Mouse (Mus musculus): Measurements from ENCODE around the gene Lhx5. TPM values are rescaled to one million over a fixed set of nuclear protein-coding genes. Genes with fewer than 3 reads are reported as not detected.

Gene Lhx5
- total RNA-seq, 2 experiments from 2014 or later: not detected

DNA sequence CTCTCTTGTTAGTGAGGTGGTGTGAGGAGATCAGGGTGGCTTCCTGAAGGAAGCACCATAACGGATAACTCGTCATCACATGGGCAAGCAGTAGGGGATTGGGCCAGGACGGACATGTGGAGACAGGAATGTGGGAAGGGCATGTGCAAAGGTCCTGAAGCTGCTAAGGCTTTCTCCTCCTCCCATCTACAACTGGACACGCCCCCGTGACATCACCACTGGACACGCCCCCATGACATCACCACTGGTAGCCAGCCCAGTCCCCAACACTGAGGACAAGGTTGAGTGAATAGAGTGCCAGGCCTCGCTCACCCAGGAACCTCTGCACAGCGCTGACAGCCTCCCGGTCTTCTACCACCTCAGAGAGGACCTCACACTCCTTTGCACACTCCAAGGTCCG is 27.6 kb downstream of the Lhx5 start:
- DNase-seq: no peak
- intact Hi-C loops (cut with DNase I): loop anchor here (5.0 kb wide), 1 partner anchor 312 kb away; no protein-coding TSS in a partner anchor

DNA sequence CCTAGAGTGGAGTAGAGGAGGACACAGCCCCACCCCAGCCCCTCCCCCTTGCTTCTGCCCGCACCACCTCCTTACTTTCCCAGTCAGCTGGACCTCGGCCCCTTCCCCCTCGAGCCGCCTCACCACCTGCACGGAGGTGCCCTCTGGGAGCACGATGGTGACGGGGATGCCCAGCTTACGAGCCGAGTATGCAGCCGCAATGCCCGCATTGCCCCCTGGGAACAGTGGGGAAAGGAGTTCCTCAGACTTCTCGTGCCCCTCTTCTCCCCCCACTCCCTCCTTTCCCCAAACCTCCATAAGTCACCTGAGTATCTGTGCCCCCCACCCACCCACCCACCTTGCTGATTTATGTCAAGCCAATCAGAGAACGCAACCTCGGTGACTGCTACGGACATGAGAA is 30.4 kb downstream of the Lhx5 start:
- DNase-seq: no peak
- intact Hi-C loops (cut with DNase I): no loop called here

GRCm38 (mm10) chr5:120464321-120464720 is 32.8 kb downstream of the Lhx5 start:
- DNase-seq: no peak
- intact Hi-C loops (cut with DNase I): no loop called here

- peak; percentile 23 to 57 for DNase-seq
- intact Hi-C loops (cut with DNase I): no loop called here
Measured at GRCm38 (mm10) chr5:120465062-120465461, 33.6 kb downstream of the Lhx5 start.

DNA sequence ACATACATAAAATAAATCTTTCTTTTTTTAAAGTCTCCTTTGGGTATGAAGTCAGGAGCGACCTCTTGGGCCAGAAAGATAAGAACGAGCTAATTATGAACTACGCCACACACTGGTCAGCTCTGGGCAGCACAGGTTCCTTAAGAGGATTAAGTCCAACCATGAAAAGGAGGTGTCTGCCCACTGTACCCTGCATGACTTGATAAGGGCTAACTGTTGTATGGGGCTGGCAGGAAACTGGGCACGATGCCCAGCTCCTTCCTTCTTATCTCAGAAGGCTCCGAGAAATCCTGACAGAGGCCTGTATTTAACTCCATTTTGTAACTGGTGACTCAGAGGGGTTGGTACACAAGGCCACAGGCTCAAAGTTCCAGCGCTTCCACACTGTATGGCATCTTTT is 34.4 kb downstream of the Lhx5 start:
- peak; percentile 64 to 83 for DNase-seq
- intact Hi-C loops (cut with DNase I): no loop called here

DNA sequence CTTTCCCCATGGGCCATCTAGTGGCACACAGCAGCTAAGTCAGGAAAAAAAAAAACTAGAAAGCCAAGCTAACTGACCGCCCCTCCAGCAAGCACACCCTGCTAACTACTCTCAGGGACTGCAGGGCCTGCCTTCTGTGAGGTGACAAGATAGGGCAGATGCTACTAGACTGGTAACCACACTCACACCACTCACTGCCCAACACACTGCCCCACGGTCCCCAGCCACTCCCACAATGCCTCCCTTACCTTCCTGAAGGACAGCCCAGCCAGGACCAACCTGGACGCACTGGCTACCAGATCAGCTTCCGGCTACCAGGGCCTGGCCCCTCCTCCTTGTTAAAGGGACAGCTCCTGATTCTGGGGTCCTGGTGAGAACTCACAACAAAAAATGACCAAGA is 35.5 kb downstream of the Lhx5 start:
- peak; percentile 51 to 55 for DNase-seq
- intact Hi-C loops (cut with DNase I): no loop called here

DNA sequence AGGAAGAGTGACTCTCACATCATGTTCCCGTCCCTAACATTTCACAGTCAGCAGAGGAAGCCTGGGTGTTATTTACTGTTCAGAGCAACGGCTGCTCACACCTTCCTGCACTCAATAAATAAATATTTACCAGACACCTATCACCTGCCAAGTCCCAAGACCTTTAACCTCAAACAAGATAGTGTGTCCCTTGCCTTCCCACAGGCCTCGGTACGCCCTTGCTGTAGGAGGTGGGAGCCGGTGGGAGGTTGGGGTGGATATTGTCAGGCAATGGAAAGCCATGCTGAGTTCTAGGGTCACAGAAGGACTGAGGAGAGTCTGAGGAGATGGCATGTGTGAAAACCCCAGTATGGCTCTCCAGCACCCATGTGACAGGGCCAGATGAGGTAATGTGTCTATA is 36.8 kb downstream of the Lhx5 start:
- no peak for DNase-seq
- intact Hi-C loops (cut with DNase I): no loop called here

DNA sequence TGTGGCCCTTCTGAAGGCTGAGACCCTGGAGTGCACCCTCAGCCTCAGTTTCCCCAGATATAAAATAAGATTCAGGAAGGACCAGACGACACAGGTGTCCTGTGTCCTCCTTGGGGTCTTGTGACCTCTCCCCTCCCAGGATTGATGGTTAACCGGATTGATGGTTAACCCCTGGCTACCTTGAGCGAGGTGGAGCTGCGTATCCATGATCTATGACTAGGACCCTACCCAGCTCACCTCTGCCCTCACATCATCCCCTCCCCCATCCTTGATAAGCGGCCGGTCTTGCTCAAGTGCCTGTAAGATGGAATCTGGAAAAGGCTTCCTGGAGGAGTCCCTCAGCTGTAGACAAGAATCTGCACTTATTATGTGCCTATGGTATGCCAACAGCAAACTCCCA is 37.3 kb downstream of the Lhx5 start:
- intact Hi-C loops (cut with DNase I): no loop called here
- no peak for DNase-seq

- DNase-seq: no peak
- intact Hi-C loops (cut with DNase I): no loop called here
Measured at GRCm38 (mm10) chr5:120471538-120471937, 40.0 kb downstream of the Lhx5 start.

- no peak for DNase-seq
- intact Hi-C loops (cut with DNase I): no loop called here
Measured at GRCm38 (mm10) chr5:120472770-120473169, 41.3 kb downstream of the Lhx5 start, which contains the start of gene Sdsl. Gene Sdsl (minus strand): TSS chr5:120472810.

DNA sequence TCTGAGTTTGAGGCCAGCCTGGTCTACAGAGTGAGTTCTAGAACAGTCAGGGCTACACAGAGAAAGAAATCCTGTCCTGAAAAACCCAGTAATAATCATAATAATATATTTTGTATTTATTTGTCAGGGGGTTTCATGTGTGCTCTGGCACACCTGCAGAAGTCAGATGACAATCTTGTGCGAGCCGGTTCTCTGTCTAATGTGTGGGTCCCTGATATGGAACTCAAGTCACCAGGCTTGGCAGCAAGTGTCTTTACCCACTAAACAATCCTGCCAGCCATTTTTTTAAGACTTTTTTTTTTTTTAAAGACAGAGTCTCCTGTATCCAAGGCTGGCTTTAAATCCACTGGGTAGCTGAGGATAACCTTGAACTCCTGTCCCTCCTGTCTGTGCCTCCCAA is 41.9 kb downstream of the Lhx5 start:
- intact Hi-C loops (cut with DNase I): no loop called here
- no peak for DNase-seq

DNA sequence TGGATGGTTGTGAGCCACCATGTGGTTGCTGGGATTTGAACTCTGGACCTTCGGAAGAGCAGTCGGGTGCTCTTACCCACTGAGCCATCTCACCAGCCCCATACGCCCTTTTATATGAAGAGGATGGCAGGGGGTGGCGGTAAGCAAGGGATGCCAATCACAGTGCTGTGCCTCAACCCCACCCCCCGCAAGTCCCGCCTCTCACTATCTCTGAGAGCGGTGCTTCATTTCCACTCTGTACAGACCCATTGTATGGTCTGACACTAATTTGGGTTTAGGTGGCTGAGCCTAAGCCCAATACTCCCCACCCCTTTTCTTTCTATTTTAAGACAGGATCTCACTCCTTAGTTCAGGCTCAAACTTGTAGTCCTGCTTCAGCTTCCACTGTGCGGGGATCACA is 44.4 kb downstream of the Lhx5 start:
- intact Hi-C loops (cut with DNase I): no loop called here

GRCm38 (mm10) chr5:120476296-120476695 is 44.8 kb downstream of the Lhx5 start, which contains the start of gene Sds:
Gene Sds (plus strand): TSS chr5:120476526.
- intact Hi-C loops (cut with DNase I): no loop called here
- no peak for DNase-seq

More for the DNA sequence above, 44.4 kb downstream of the Lhx5 start:
- no peak for DNase-seq

DNA sequence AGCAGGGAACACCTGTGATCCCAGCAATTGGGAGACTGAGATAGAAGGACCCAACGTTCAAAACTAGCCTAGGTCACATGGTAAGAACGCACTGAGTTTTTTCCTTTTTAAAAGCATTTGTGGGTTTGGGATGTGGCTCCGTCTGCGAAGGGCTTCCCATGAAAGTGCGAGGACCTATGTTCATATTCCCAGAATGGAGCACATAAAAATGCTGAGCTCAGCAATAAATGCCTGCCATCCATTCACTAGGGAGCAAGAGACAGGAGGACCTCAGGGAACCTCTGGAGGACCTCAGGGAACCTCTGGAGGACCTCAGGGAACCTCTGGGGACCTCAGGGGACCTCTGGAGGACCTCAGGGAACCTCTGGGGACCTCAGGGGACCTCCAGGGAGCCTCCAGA is 46.5 kb downstream of the Lhx5 start:
- intact Hi-C loops (cut with DNase I): no loop called here
- DNase-seq: no peak

DNA sequence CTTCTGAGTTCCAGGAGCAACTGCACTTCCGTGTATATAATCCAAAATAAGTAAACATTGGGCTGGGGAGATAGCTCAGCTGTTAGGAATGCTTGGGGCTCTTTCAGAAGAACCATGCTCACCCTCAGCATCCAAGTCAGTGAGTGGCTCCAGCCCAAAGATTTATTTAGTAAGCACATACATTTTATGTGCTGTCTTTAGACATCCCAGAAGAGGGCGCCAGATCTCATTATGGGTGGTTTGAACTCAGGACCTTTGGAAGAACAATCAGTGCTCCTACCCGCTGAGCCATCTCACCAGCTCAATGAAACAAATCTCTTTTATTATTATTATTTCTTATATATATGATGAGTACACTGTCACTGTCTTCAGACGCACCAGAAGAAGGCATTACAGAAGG is 48.0 kb downstream of the Lhx5 start:
- no peak for DNase-seq
- intact Hi-C loops (cut with DNase I): no loop called here

GRCm38 (mm10) chr5:120481205-120481604 is 49.7 kb downstream of the Lhx5 start:
- DNase-seq: no peak
- intact Hi-C loops (cut with DNase I): no loop called here

GRCm38 (mm10) chr5:120483399-120483798 is 51.9 kb downstream of the Lhx5 start:
- no peak for DNase-seq
- intact Hi-C loops (cut with DNase I): no loop called here

DNA sequence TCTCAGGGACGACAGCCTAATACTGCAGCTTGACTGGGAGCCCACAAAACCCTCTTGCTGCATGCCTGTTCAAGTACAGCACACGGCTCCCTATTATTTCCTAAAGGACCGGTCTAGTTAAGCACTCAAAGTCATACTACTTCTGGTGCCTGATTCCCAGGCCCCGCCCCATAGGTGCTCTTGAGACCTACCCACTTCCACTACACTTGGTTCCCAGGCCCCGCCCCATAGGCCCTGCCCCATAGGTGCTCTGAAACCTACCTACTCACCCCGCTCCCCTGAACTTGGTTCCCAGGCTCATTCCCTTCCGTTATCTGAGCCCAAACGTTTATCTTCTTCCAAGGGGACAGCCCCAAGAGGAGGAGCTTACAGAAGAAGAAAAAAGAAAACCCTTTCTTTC is 56.3 kb downstream of the Lhx5 start:
- intact Hi-C loops (cut with DNase I): no loop called here
- no peak for DNase-seq

DNA sequence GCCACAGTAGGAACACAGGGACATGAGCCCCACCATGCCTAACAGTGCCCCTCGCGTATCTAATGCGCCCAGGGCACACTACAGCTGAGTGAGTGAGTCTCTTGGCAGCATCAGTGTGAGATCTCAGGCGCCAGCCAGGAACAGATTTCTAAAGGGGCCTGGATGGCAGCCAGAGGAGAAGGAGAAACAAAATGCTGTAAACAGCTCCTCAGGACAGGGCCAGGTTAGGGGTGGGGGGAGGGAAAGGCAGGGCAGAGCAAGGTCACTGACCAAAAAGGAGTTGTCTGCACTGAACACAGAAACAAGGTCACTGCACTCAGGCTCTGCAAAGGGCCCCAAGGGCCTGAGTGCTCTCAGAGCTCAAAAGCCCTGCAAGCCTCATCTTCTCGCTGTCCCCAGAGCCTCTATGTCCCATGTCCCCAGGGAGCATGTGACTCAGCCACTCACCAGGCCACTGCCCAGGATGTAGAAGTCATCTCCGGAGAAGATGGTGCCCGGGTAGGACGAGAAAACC is 59.2 kb downstream of the Lhx5 start:
- intact Hi-C loops (cut with DNase I): no loop called here
- DNase-seq: peak; percentile 56 to 61
